Mouse (Mus musculus): ENCODE measurements at regions not wholly inside any gene's neighbourhood (a gene's known extent, or its start where the extent isn't known, plus 50 kb on each side); places are given as distances from the start of the nearest gene placed in this dataset.
A peak's percentile ranks its signal among the peaks of the same experiment; 100 is the strongest.

- DNase-seq: peak; percentile 19
Observed at GRCm38 (mm10) chr3:17795271-17796260, 152.6 kb upstream of the Cypt12 start.

GRCm38 (mm10) chr3:17796766-17797165 lies 151.4 kb upstream of the Cypt12 start:
- DNase-seq: peak; percentile 64

DNA sequence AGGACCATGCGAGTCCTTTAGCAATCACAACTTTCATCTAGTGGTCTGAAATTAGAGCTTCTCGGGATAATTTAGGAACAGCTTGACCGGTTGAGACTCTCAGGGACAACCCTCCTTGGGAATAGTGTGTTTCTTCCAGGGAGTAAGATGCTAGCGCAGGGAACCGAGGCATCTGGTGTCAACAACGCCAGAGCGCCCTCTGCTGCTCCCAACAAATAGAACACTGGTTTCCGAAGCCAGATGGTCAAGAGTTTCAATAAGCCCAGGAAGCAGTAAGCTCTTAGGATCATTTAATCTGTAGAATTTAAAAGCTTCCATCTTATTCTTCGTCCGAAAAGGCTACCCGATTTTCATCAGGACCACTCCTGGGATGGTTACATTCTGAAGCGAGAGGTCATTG lies 149.8 kb upstream of the Cypt12 start:
- peak; percentile 86 for DNase-seq

GRCm38 (mm10) chr3:17799120-17799519 lies 149.1 kb upstream of the Cypt12 start:
- DNase-seq: no peak

DNA sequence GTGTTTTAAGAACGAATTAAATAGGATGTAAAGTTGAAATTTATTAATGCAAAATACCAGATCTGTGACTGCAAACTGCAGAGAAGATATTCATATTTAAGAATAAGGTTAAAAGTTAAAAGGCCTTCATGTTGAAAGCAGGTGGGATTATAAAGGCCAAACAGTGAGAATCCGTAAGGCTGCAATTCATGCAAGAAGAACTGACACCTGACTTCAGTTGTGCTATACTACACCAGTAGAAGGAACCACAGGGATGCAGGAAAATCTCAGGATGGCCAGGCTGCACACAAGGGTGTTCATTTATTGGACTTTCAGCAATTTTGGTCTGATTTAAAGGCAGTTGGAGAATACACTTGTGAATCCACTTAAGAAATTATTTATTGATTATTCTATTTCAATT lies 147.4 kb upstream of the Cypt12 start:
- no peak for DNase-seq

DNA sequence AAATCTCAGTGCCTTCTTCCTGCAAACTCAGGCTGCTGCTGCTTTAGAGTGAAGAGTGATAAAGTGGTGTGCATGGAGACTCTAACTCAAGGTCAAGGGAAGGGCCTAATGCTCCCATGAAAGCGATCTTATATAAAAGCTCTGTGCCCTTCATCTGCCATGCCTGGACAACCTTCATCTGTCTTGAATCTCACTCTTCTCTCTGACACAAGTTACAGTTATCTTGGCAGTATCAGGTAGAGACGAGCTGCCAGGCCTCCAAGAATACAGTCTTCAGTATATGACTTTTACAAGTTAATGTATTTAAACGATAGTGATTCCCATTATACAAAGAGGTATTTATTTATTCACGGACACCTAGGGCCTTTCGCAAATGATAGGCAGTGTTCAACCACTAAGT lies 146.7 kb upstream of the Cypt12 start:
- DNase-seq: no peak

DNA sequence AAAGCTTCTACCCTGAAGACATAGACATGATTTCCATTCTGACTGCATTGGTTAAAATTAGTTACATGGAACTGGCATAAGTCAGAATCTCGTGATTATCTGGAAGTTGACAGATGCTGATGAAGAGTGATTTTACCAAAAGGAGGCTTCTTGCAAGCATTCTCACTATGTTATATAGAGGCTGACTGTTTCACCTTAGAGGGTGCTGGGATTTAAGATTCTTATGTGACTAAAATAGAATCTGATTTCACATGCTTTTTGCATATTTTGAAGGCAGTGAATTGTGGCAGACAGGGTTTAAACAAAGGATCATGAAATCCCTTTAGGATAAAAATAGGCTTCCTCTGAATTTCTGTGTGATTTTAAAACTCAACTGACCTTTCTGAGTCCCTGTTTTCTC lies 143.0 kb upstream of the Cypt12 start:
- DNase-seq: no peak

DNA sequence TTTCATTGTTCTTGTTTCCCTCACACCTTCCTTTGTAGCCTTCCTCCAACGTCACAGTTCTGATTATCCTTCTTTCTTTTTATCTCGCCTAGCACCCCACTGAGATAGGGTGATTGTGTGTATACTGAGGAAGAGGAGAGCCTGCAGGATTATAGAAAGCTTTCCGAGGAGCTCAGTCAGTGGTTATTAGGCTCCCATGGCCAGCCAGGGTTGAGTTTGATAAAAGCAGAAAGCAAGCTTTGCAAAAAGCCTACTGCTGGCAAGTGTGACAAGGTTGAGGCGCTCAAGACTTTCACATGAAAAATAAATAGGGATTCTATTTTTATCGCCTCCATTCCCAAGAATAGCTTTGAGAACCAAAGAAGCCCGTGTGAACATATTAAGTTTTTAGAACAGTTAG lies 136.9 kb upstream of the Cypt12 start:
- no peak for DNase-seq

DNA sequence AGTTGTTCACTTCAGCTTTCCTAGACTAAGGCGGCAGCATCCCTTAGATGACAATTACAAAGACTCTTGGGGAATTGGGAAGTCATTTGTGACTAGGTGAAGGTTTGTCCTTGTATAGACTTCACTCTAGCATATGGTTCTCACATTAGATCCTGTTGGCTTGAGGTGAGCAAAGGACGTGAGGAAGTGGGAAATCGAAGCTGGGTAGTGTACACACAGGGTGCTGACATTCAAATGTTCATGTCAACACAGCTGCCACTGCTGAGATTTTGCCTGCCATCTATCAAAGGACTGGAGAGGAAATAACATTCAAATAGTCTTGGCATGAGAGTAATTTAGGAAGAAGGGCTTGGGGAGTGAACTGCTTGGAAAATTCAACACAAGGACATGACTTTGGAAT lies 124.0 kb upstream of the Cypt12 start:
- DNase-seq: no peak

DNA sequence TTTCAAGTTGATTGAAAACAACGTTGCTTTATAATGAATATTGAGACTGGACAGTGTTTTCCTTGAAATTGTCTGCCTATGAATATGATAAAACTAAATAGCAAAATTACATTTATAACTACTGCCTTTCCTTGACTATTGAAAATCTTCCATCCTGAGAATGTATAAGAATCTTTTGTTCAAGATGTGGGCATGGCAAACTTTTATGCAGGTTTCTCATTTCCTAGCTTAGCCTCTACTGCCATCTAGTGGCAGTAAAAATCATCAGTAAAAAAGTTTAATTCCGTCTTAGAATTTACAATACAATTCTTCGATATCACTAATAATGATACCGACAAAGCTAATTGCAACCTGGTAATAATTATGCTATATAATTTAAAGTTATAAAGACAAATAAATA lies 123.5 kb upstream of the Cypt12 start:
- DNase-seq: no peak

- DNase-seq: no peak
Observed at GRCm38 (mm10) chr3:17825254-17825890, 122.8 kb upstream of the Cypt12 start.

DNA sequence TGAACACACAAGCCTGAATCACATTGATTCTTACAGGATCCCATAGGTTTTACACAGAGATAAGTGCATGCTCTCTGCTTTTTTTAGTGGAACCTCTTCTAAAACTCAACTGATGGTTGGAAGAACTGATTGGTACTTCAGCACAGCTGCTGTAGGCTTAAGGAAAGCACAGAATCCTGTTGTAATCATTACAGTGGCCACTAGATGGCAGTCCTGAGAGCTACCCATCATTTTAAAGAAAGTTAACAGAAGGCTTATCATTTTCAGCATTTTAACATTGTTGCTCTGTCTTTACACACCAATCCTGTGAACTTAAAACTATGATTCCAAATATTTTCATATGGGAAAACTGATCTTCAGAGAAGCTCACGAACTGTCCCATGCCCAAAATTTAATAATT lies 113.5 kb upstream of the Cypt12 start:
- DNase-seq: peak; percentile 38

- DNase-seq: peak; percentile 24
Observed at GRCm38 (mm10) chr3:17847609-17848008, 100.6 kb upstream of the Cypt12 start.

GRCm38 (mm10) chr3:17848181-17848580 lies 100.0 kb upstream of the Cypt12 start:
- no peak for DNase-seq

- no peak for DNase-seq
Observed at GRCm38 (mm10) chr3:17862367-17862766, 85.8 kb upstream of the Cypt12 start.

DNA sequence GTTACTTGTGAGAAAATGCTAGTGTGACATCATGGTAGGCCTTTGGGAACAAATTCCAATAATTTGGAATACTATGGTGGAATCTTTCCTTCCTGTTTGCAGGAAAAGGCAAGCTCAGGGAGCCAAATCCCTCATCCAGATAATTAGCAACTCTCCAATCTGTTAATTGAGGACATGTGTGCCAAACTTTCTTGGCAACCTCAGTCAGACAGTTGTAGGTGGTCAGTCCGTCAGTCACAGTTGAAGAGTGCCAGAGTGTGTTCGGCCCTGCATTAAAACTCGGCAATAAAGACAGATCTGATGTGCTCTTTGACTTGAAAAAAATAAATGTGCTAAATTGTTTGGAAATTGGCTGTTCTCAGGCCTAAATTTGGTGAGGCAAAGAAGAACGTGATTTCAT lies 83.1 kb upstream of the Cypt12 start:
- DNase-seq: peak; percentile 51

- no peak for DNase-seq
Observed at GRCm38 (mm10) chr3:17870895-17871482, 77.2 kb upstream of the Cypt12 start.

DNA sequence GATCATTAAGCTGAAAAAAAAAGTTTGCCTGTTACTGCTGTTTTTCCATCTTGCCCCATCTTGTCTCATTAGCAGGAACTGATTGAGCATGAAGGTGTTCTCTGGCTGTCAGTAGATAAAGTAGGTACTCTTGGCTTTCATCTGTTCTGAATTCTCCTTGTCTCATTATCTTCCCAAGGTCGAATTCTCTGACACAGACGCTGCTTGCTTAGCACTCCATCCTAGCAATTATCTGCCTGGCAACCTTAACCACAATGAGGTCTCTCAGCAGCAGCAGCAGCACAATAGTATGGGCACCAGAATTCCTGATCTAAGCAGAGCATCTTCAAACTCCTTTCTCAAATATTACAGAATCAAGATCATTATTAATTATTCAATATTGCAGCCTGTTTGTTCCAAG lies 52.3 kb upstream of the Cypt12 start:
- DNase-seq: no peak

- DNase-seq: peak; percentile 61
Observed at GRCm38 (mm10) chr3:17896756-17897155, 51.5 kb upstream of the Cypt12 start.

All from cerebellum, adult 9-11 months (tissue).